Mouse (Mus musculus) thymus, postnatal 4 days (tissue): ENCODE measurements at regions not wholly inside any gene's neighbourhood (a gene's known extent, or its start where the extent isn't known, plus 50 kb on each side); places are given as distances from the start of the nearest gene placed in this dataset.

Experiments
- DNase-seq: peaks from one replicate; pipeline ENCODE4 v3.0.0; 2021

DNA sequence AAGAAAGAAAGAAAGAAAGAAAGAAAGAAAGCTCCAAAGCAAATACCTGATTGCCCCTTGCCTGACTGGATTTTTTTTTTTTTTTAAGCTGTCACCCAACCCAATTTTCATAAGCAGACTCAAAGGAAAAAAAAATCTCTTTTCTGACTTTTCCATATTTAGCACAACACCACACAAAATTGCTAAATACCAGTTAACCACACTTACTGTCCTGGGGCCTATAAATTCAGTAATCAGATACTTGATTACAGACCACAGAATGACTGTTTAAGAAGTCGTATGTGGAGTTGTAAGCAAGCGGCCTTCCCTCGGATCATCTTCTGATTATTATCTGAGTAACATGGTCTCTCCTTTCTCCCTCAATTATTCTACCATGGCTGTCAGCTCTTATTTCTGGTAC is 263.3 kb upstream of the Gm15217 start:
- no peak for DNase-seq

DNA sequence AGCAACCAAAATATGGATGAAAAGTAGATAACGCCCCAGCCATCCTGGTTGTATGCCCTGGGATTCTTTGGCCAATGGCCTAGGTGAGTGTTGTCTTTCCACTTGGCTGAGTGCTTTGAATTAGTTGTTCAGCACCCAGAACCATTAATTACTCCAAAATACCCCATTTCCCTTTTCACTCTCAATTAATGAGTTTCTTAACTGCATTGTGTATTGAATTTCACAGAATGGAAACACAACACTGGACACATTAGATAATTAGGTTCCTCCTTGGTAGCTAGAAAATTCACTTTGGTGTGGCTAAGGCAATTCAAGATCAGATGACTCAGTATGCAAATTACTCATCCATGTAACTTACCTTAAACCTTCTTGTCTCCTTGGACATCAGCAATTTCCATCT is 252.7 kb upstream of the Gm15217 start:
- DNase-seq: no peak

DNA sequence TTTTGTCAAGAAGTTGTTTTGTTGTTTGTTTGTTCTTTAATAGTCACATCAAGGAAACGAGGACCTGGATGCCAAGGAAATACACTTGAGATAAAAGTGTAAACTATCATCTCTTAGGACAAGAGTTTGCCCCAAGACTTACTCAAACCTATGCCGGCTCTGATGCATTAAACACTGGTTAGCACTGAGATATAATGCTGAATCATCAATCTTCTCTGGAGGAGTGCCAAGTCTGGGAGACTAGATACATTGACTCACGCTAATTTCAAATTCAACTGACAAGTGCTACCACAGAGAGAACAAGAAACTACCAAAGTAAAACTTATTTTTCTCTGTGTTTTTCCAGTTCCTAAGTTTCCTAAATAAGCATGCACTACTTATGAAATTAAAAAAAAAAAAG is 249.5 kb upstream of the Gm15217 start:
- DNase-seq: no peak

DNA sequence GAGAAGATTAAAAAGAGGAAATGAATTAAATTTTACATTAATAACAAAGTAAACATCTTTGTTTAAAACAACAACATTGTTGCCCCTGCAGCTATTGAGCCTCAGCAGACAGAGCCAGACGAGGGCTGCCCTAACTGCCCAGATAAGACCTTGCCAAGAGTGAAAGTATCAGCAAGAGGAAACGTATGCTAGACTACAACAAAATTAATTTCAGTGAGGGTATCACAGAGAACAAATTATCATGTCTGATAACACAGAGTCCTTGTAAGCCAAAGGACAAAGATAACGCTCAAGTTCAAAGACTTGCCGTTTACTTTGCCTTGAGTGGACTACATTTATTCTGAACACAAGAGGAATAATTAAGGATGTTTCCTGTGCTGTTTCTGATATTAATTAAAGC is 235.0 kb upstream of the Gm15217 start:
- no peak for DNase-seq

DNA sequence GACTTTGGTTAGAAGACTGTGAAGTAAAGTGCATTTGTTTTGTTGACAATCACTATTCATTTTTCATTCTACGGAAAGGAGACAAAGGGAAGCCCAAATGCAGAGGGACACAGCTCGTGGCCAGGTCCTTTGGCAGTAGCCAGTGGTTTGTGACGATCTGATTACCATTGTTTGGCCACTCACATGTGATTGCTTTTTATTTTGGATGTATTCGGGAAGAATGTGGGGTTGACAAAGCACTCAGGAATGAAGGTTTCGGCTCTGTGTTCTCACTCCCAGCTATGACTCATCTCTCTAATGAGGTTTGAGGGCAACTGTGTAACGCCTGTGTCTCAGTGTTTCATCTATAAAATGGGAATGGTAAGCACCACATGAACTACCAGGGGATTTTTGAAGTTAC is 234.5 kb upstream of the Gm15217 start:
- no peak for DNase-seq

DNA sequence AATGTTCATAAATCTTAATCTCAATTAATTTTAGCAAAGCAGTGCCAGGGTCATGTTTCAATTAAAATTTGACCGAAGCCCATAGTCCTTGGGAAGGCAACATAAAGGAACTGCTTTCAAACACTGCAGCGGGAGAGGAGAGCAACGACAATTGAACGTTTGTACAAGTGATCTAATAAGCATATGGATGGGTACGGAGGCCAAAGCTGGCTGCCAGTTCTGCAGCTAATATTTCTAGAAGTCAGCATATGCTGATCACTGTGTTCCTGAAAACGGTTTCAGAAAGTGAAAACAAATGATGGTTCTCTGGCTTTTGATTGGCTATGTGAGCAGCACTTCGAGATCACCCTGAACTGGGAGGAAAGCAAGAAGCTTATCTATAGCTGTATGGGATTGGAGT is 233.6 kb upstream of the Gm15217 start:
- DNase-seq: no peak

DNA sequence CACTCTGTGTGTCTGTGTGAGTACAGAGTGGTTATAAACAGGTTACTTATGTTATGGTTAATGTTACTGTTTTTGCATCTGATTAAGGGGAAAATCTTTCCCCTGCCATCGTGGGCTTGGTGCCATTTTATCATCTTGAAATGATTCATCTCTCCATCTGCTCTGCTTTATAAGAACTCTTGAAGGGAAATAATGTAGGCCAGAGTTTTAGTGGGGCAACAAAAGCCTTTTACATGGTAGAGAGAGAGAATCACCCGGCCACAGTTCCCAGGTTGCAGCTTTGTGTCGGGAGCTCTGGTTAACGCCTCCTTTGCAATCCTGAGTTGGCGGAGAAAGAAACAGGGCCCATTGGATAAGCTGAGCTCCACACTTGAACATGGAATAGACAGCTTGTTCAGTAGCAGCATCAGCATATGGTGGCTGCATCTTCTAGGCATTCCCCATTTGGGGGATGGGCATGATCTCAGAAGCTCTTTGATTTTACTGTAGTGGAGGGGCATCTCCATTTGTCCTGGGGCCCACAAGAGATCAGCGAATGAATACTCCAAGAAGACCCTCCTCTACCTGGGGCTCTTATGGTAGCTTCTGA is 230.0 kb upstream of the Gm15217 start:
- no peak for DNase-seq

DNA sequence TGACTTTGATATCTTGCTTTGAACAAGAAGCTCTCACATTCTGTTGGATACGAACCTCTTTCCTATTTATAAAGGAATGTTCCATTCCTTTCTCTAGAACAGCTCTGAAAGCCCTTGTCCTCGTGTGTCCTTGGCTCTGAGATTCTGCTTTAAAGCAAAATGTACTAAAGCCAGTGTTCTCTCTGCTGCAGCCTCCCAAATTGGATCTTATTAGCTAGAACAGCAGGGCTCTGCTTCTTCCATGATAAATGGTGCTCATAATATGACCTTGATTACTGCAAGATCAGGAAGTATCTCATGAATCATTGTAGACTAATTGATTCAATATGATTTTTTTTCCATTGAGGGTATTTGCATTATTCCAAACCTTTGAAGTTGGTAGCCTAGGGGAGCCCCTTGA is 220.5 kb upstream of the Gm15217 start:
- no peak for DNase-seq

DNA sequence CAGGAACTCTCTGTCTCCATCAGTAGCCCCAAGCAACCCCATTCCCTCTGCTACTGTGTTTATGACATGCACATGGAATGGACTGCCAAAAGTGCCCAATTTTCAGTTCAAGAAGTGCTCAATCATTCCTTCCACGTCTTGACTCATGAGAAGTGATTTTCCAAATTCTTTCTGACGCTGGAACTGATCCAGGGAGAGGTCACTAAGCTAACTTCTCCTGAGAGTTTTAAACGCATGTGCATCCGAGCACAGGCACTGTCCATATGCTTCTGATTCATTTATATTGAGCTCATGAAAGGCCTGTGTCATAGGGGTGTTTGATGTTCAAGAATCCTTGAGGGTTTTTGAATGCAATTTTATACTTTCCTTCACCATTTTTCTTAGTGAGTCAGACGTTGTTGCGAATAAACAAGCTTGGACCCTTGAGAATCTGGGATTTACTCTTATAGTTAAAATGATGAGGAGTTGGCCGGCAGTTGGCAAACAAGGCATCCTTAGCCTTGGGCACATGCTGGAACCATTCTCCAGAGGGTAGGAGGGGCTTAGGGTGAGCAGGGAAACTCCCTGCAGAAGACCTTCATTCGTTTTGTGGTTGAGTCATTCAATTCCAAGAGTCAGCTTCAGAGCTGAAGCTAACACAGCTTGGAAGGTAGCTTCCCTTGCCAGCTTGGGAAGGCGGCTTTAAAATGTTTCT is 206.9 kb upstream of the Gm15217 start:
- no peak for DNase-seq

DNA sequence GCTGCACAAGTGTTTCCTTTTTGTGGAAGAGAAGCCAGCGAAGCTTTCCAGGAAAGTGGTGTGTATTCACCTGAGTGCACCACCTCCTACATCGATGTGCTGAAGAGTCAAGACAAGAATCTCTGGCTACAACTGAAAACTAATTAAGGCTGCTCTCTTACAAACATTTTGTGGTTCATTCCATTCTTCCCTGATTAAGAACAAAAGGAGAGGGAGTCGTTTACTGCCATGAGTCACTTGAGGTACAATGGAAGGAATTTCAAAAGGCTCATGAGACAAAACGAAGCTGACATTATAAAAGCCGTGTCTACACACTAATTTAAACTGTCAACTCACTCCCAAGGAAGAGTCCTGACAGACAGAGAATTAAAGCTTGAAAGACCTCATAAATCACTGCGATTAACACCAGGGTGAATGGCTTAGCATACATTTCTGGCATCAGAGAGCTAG is 206.3 kb upstream of the Gm15217 start:
- no peak for DNase-seq

DNA sequence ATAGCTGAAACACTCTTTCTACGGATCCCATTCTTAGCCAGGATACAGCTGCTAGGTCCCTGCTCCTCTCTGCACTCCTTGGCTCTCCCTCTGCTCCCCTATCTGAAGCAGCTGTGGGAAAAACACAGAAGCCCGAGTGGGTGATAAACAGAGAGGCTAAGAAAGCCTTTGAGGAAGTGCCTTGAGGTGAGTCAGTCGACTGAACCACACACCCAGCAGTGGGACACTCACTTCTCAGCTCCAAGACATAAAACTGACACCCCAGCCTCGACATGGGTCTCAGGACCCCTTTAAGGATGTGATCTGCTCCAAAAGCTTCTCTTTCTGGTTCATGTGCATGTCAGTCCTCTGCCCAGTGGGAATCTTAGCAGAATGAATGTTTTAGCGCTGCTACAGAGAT is 204.8 kb upstream of the Gm15217 start:
- DNase-seq: no peak

DNA sequence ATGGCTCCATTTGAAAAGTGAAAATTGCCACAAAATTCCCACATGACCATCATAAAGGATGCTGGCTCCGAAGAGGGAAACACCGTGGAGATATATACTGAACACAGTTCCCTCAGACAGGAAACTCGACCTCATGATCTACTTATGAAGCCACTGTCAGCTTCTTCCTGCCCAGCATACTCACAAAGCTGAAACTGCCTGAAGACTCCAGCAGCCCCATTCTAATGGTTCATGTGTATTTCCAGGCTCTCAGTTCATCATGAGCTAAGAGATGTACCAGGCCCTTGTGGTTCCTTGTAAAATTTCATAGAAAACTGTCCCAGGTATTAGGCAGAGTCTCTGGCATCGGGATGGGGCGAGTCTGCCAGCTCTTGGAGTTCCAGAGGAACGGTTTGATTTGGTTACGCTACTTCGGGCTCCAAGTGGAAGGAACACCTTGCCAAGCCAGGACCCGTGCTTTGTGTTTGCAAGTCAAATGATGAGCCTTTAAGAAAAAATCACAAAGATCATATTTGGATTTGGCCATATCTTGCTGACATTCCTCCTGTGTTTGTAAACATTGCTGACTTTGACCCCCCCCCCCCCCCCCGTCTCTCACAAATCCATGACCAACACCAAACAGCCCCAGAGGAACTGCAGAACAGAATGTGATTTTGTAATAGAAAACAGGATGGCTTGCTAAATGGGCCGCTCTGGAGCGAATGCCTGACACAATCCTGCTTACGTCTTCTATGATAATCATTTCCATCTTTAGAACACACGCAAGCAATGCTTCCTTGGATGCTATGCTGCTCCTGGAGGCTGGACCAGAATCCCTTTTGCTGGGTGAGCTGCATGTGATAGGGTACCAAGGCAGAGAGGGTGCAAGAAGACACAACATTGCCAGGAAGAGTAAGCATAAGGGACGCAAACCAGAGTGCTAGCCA is 203.7 kb upstream of the Gm15217 start:
- no peak for DNase-seq

DNA sequence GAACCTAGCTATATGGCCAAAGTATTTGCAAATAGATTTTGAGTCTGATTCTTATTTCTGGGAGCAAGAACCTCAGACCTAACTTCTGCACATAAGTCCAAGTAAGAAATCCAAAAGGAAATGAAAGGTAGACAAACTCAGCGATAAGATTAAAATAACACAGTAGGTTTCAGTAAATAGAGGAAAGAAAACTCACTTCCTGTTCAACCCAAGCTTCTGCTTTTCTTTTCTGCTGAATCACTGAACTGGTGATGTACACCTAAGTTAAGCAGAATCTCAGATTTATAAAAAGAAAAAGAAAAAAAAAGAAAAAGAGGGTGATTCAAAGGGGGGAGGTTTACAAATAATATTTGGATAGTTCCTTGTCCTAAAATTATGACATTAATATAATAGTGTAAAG is 200.2 kb upstream of the Gm15217 start:
- no peak for DNase-seq

DNA sequence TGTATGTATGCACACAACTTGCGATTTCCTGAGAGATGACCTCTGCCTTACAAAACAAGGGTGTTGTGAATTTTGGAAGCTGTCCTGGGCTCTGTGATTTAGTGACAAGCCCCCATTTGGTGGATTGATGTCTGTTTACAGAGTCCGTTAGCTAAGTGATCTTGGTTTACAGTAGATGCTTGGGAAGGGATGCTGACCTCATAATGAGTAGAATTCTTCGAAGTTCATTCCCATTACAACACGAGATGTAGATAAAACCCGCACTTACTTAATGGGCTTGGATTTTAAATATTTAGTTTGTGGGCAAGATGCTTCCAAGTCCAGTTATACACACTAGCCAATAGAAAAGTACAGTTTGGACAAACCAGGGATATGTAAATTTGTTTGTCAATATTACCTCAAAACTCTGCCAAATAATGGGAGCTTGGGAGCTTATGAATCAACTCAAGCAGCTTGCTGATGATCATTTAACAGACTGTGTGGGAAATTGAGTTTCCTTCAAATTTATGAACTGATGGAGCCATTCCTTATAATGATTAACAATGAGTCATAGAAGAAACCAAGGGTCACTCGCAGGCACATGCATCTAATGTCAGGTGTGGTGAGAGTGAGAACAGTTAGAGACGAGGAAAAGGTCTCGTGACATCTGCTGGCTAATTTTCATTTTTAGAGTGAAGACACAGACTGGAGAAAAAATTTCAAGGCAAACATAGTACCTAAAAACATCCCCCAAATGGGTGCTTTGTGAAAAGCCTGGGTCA is 187.4 kb upstream of the Gm15217 start:
- DNase-seq: no peak

DNA sequence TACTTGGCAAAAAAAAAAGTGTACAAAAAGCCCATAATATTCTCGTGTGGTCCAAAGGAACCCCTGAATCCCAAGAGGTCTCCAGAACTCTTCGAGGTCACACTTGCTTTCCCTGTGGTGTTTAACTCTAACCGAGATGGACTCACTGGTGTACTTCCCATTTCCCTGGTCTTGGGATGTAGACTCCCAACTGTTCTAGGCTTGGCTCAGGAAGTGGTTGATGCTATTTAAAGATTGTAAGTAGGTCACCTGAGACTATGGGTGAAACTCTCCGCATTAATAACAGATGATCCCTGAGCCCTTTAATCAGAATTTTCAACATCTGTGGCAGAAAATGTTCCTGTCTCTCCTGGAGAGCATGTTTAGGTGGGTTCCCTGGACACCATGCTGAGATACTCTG is 185.6 kb upstream of the Gm15217 start:
- DNase-seq: no peak

DNA sequence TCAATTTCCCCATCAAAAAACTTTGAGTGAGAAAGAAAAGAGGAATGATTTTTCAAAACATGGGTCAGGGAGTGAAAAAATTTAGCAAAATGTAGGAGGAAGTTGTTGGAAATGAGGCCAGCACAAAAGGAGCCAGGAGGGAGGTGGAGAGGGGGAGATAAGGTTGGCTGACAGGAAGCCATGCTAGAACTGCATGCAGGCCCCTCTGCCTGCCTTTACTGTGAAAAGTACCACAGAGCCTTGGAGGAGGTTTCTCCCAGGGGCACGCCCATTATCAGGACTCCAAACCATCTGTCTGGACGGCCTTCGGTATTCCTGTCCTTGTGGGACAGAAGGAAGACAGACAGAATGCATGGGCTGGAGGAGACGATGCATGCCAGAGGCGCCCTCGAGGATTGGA is 183.3 kb upstream of the Gm15217 start:
- DNase-seq: no peak

DNA sequence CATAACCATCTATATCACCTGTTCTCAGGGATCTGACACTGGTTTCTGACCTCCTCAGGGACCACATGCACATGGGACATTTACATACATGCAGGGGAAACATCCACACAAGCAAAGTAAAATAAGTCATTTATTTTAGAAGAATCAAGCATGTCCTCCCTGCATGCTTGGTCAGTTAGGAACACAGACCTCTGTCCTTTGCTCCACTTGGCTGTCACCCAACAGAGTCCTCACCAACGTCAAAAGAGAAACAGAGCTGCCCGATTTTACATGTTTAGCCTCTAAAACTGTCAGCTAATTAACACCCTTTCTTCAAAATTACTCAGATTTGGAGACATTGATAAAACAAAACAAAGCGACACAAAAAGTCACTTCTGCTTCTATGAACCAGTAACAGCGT is 176.4 kb upstream of the Gm15217 start:
- no peak for DNase-seq

DNA sequence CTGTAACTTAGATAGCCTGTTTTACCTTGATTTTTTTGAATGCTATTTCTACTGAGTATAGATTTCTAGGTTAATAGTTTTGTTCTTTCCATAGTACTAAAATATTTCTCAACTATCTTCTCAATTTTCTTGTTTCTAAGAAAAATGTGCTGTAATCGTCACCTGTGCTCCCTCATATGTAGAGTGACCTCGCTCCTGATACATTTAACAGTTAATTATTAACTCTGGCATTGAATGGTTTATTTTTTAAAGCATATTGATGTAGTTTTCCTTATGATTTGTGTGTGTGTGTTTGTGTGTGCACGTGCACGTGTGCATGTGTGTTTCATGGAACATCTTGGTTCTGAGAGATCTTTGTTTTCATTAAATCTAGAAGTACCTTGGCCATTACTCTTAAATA is 158.7 kb upstream of the Gm15217 start:
- no peak for DNase-seq

DNA sequence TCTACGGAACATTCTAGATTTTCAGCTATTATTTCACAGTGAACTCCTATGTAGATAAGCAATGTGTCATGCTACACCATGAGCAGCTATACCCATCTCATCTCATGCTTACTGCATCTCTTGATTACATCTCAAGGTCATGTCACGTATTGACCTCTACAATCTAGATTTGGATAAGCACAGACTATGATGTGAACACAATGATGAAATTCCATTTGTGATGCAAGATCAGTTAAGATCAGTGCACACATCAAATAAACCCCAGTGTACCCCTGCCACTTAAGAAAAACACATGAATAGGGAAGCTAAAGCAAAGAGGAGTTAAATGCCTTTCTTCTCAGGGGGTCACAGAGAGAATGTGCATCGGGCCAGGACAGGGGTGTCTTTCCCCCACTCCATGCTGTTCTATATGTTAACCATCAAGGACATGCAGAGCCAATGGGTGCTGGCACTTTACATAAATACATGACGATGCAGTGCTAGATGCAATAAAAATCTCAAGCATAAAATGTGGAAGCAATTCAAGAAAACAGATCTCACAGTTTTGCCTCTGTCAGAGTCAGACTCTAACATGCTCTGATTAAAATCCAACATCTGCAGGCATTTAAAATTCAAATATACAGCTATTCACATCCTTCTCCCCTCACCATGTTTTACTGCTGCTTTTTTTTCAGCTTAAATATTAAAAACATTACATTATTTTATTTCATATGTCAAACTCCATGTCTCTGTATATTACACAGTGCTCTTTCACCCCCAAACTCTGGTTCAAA is 157.1 kb upstream of the Gm15217 start:
- no peak for DNase-seq

DNA sequence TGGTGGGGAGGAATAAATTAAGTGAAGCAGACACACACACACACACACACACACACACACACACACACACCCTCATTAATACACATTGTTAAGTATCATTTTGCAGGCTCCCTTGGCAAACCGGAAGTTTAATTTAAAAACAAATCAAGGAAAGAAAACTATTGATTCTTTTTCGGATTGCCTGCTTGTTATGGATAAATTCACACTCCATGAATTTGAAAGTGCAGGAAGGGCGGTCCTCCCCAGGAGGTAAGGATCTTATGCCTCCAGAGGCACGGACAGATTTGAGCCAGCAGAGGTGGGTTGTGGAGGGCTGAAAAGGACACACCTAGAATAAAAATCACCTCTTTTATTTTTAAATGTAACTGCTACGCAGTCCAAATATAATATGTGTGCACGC is 156.2 kb upstream of the Gm15217 start:
- DNase-seq: no peak

DNA sequence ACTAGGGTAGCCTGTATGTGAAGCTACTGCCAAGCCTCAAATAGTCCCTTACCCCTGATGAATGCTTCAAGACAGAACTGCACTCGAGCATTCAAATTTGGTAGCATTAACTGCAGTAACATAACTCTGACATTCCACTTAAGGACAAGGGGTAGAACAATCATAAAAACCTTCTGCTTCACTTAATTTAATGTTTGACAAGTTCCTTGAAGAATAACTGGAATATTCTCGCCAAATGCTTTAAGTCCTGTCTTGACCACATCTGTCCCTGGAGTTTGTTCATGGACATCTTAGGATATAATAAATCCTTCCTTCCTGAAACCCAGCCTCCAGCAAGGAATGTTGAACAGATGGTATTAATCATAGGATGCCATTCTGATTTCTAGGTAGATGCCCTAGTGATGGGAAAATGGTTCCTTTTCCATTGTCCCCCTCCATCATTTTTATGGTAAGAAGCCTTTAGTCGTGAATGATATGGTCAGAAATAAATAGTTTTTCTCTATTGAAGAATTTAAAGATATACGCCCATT is 154.7 kb upstream of the Gm15217 start:
- DNase-seq: no peak
